Mouse (Mus musculus) adrenal gland, postnatal 25 days (tissue): ENCODE results near the gene BC003965. TPM values are rescaled to one million over a fixed set of nuclear protein-coding genes. Genes with fewer than 3 reads are reported as not detected.
"Not testable (repeated sequence)": the region's sequence is repeated elsewhere in the genome, so short reads cannot be mapped to it uniquely, and the experiment has no call there.

ENCODE experiments used
- DNase-seq: peaks from one replicate; pipeline ENCODE4 v3.0.0; 2021; ENCODE audit warnings: mixed read lengths
- total RNA-seq: library from RNA; stranded (reverse); gene quantifications from 2 replicates; pipeline ENCODE4 v1.2.3, GENCODE M21; 2021

The BC003965 gene
- total RNA-seq, 1 experiment from 2014 or later: 20.4 TPM

DNA sequence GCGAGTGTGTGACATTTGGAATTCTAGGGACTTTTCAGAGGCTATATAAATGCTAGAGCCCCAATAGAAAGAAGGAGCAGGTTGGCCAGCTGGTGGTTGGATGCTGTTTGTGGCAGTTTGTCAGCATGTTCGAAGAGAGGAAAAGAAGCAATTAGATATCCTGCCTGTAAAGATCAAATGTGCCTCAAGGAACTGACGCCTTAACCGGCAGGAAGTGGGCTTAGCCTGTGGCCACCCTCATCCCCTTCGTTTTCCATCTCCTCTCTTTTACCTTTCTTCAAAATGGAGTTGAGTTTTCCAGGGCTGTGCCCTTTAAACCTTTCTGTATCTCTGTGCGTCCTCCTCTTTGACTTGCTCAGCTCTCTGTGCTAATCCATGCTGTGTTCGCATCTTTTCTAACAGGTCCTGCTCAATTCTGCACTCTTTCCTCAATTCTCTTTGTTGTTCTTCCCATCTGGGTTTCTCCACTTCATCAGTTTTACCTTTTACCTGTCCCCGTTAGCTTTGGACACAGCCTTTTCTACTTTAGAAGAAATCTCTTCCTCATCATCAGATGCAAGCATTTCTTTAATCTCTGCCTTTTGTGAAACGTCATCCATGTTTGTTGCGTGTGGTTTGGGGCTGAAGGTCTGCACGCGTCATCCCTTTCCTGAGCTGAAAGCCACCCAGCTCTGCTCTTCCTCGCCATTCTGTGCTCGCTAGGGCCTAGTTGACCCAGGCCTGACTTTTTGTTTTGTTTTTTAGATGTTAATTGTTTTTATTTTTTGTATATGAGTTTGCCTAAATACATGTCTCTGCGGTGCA lies 35.3 kb downstream of the BC003965 start:
- no peak for DNase-seq

GRCm38 (mm10) chr17:25220746-25221145 lies 36.4 kb downstream of the BC003965 start:
- DNase-seq: no peak

DNA sequence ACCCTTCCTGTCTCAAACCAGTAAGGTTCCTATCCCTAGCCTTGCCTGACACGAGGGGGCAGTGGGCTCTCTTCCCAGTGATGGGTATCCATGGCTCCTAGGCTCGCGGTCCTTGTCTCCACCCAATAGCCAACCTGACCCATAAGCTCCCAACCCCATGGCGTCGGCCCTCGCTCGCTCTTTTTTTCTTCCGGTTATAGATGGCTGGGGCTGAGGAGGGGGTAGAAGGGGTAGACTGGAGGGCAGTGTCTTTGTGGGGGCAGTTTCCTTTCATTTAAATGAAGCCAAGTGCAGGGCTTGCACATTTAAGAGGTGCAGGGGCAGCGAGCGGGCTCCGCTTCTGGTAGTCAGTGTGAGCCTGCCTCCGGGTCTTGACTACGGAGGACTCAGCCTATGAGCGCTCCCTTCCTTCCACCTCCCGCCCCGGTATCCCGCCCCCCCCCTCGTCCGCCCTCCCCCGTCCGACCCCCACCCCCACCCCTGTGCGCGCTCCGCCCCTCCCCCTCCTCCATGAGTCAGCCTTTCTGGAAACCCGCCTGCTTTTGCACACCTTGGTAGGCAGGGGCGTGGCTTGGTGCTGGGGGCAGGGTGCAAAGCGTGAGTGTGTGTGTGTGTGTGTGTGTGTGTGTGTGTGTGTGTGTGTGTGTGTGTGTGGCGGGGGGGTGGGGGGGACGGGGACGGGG lies 37.6 kb downstream of the BC003965 start:
- peak; percentile 82 for DNase-seq

DNA sequence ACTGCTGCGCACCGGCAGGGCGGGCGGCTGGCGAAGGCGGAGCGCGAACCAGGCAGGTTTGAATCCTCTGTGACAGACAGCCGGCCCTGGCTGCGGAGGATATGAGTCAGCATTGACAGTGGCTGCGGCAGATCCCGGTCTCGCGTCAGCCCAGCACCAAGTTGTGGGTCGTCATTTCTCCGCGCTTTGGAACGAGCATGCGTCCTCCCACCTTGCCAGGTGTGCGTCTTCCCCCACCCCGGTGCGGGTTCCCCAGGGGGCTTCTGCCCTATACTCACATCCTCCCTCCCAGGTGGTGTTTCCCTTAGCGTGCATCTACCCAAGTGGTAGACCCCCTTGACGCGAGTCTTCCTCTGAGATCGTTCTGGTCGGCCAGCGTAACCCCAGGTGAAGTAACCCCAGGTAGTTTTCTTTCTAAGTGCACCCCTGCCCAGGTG lies 38.2 kb downstream of the BC003965 start:
- not testable (repeated sequence) for DNase-seq

- no peak for DNase-seq
These were observed 38.7 kb downstream of the BC003965 start for GRCm38 (mm10) chr17:25222951-25223601.

DNA sequence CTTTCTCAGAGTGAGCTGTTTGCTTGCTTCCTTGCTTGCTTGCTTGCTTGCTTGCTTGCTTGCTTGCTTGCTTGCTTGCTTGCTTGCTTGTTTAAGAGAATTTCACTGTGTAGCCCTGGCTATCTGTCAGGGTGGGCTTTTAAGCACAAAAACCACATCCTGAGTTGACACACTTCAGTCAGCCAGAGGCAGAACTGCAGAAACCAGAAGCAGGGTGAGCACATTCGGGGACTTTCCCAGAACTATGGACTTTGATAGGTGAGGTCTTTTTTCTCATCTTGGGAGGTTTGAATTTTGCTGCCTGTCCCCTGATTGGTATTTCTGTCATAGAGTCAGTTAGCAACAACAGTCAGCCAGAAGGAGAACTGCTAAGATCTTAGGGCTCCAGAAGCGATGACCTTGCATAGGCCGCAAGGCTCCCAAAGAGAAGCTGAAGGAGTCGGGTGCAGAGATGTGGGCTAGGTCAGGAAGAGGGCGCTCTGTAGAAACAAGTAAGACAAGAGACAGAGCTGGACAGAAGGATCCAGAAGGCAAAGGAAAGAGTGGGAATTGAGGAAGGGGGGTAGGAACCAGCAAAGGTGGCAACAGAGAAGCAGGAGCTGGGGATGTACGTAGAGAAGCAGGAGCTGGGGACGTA lies 40.4 kb downstream of the BC003965 start:
- DNase-seq: no peak

DNA sequence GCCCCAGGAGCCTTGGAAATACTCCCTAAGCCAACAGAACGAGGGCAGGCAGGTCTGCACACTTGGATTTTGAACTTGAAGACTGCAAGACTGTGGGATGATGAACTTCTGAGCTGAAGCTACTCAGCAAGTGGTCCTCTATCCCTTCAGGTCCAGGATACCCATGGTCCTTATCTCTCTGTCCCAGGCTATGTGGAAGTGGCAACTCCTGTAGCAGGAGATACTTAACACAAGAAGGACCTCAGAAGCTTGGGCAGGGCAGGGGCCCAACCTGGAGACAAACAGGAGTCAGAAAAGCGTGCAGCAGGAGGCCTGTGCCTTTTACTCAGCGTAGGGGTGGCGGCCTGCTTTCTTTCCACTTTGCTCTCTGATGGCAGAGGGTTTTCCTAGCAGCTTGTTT lies 41.3 kb downstream of the BC003965 start:
- no peak for DNase-seq

DNA sequence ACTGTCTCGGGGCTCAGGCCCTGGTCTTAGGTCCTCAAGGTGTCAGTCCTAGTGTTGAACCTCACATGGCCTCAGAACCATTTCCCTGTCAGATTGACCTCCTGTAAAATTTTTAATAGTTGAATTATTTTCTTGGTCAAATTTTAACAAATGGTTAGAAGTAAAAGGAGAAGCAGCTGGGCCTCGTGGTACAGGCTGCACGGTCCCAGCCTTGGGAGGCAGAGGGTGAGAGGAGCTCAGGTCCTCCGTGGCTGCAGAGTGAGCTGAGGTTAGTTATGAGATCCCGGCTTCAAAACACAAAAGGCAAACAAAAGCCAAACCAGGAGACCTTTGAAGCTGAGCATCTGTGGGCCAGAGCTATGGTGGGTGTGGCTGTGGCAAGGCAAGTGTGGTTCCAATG lies 43.6 kb downstream of the BC003965 start:
- DNase-seq: no peak

DNA sequence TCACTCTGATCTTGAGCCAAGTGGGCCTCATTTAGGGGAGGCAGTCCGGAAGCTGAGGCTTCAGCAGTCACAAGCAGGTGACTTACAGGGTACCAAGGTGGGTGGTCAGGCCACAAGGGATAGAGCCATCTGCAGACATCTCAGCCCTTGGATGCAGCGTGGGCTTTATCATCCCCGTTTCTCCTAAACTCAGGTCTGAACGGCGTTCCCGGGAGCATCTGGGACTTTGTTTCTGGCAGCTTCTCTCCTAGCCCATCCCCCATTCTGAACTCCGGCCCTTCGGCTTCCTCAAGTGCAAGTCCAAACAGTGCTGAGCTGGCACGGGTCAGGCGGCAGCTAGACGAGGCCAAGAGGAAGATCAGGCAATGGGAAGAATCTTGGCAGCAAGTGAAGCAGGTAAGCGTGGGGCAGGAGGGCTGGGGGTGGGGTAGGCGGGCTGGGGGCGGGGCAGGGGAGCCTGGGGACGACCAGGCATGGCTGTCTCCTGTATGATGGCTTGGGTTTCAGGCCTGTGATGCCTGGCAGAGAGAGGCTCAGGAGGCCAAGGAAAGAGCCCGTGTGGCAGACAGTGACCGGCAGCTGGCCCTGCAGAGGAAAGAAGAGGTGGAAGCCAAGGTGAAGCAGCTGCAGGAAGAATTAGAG lies 45.8 kb downstream of the BC003965 start:
- not testable (repeated sequence) for DNase-seq

GRCm38 (mm10) chr17:25230700-25231099 lies 46.3 kb downstream of the BC003965 start:
- no peak for DNase-seq

DNA sequence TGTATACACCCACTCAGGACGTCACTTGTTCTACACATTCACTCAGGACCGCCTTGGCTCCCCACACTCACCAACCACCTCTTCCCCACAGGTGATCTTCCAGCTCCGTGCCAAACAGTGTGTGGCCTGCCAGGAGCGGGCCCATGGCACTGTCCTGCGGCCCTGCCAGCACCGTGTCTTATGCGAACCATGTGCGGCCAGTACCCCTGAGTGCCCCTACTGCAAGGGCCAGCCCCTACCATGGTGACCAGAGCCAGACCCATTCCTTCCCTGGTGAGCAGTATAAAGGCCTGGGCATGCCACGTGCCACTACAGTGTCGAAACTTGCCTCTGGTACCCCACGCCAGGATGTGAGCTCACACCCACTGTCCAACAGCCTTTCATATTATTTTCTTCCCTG lies 47.3 kb downstream of the BC003965 start:
- not testable (repeated sequence) for DNase-seq

DNA sequence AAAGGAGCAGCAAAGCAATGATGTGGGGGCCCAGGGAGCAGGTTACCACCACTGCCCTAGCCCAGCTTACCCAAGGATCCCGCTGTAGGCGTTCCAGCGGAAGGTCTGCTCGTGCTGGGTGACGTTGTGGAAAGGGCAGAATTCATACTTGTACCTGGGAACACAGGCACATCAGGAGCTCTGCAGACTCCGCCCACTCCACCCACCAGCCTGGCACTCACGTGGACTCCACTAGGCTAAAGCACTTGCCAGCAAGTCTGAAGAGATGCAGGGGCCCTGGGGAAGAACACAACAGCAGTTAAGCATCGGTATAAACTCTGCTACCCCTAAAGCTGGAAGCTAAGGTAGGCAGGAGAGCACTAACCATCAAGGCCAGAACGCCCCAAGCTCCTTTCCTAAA lies 51.3 kb downstream of the BC003965 start:
- no peak for DNase-seq

Other genes starting within 250 kb of the BC003965 start
- 157 and 177 TPM in 2 replicates for gene Mapk8ip3, start 247.6 kb upstream of the BC003965 start, total RNA-seq
- 27.0 and 33.1 TPM in 2 replicates for gene Jpt2, start 223.9 kb upstream of the BC003965 start, total RNA-seq
- gene Cramp1l, start 168.8 kb upstream of the BC003965 start, total RNA-seq: 25.9 and 26.7 TPM in 2 replicates
- gene Ift140, start 168.5 kb upstream of the BC003965 start, total RNA-seq: 36.3 and 45.4 TPM in 2 replicates
- gene Tmem204, start 101.0 kb upstream of the BC003965 start, total RNA-seq: 27.7 and 31.5 TPM in 2 replicates
- 26.3 and 27.2 TPM in 2 replicates for gene Telo2, start 68.6 kb upstream of the BC003965 start, total RNA-seq
- gene Ptx4, start 63.8 kb upstream of the BC003965 start, total RNA-seq: not detected in 2 replicates
- gene Clcn7, start 51.2 kb upstream of the BC003965 start, total RNA-seq: 28.9 and 42.3 TPM in 2 replicates
- 0.15 TPM in 1 of 2 replicates, not detected in the other for gene Ccdc154, start 22.1 kb upstream of the BC003965 start, total RNA-seq
- gene Gm38655, start 9.1 kb upstream of the BC003965 start, total RNA-seq: 0.49 TPM in 1 of 2 replicates, not detected in the other
- gene Unkl, start 3.8 kb downstream of the BC003965 start, total RNA-seq: 19.9 and 21.1 TPM in 2 replicates
- 42.4 and 50.1 TPM in 2 replicates for gene Gnptg, start 55.6 kb downstream of the BC003965 start, total RNA-seq
- 25.0 and 28.4 TPM in 2 replicates for gene Tsr3, start 55.6 kb downstream of the BC003965 start, total RNA-seq
- 6.8 and 15.0 TPM in 2 replicates for gene Baiap3, start 71.8 kb downstream of the BC003965 start, total RNA-seq
- gene Ube2i, start 90.1 kb downstream of the BC003965 start, total RNA-seq: 234 and 263 TPM in 2 replicates
- gene Prss34, start 113.8 kb downstream of the BC003965 start, total RNA-seq: 0.27 TPM in 1 of 2 replicates, not detected in the other
- gene Prss28, start 124.1 kb downstream of the BC003965 start, total RNA-seq: not detected in 2 replicates
- gene Prss29, start 134.1 kb downstream of the BC003965 start, total RNA-seq: not detected in 2 replicates
- 0.58 TPM in 1 of 2 replicates, not detected in the other for gene Tpsab1, start 161.0 kb downstream of the BC003965 start, total RNA-seq
- 0.58 and 1.1 TPM in 2 replicates for gene Tpsb2, start 181.8 kb downstream of the BC003965 start, total RNA-seq
- gene Tpsg1, start 184.7 kb downstream of the BC003965 start, total RNA-seq: not detected in 2 replicates
- 100 and 109 TPM in 2 replicates for gene Cacna1h, start 249.2 kb downstream of the BC003965 start, total RNA-seq